Mouse (Mus musculus): ENCODE data around the gene Mcur1. TPM values are rescaled to one million over a fixed set of nuclear protein-coding genes. Genes with fewer than 3 reads are reported as not detected.

Gene Mcur1
- polyA plus RNA-seq, 1 experiment from 2014 or later = 8.4 TPM

DNA sequence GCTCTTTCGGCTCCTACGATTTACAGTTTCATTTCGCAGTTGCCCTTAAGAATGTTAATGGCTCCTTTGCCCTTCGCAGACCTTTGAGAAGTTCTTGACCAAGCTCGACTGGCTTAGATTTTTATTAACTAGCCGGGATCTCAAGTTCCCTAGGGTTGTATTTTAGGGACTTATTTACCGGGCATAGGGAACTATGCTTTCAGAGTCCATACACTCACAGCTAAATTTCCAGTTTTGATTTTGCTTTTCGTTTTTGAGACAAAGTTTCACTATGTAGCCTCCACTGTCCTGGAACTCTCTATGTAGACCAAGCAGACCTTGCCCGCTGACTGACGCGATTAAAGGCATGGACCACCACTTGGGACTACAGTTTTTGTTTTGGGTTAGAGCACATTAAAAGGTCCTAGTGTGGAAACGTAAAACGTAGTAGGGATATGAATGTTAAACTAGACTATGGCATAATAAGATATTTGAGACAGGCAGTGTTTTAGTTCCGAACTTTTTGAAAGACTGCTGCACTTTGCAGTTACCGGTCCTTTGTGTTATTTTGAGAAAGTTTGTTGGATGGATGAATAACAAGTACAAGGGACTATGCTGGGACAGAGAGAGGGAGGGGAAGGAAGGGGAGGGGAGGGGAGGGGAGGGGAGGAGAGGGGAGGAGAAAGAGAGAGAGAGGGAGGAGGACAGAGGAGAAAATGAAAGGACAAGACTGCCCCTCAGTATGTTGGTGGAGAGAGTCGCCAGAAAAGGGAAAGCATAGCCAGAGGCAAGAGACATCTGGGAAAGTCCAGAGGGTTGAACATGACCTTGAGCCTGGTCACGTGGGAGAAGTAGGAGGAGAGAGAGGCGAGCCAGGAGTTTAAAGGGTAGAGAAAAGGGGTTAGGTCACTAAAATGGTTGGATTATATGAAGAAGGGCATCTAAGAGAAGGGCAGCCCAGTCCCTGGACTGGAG, 744 bp upstream of the Mcur1 start:
- no peak for ATAC-seq (ENCODE audit: low FRiP score)
- H3K27me3 ChIP-seq = peaks cover 14% of the 10 kb centered on the region; the same call in 1 of the 2 replicates
- peak overlapping the region; percentile 75 for H3K4me3 ChIP-seq
- no peaks in the 10 kb centered on the region for H3K9me3 ChIP-seq
- peaks cover 24% of the 10 kb centered on the region for H3K4me1 ChIP-seq (replicated peaks)
- H3K36me3 ChIP-seq = no peaks in the 10 kb centered on the region
- peak overlapping the region; percentile 83 for H3K9ac ChIP-seq
- WGBS = 13% methylated on average over 18 of the region's 18 CpGs
- peak overlapping the region; percentile 91 for H3K4me2 ChIP-seq
- peak overlapping the region; percentile 86 for H3K27ac ChIP-seq

DNA sequence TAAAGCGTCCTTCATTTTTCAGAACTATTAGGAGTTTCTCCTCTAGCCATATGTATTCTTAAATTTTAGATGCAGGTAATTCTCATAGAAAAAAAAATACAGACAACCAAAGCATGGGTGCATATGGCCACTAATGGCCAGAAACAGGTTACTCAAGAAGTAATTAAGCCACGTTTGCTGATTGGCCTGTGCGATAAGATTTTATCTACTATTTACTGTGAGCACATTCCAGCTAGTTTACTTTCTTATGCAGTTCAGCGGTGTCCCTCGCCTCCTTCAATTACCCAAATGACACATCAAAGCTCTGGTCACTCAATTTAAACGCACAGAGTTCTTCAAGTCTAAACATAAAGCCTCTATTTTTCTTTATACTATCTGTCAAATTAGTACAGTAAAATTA, 1.0 kb downstream of the Mcur1 start:
- H3K4me3 ChIP-seq = peak overlapping the region; percentile 75
- no peaks in the 10 kb centered on the region for H3K9me3 ChIP-seq
- peak overlapping the region; percentile 91 for H3K4me2 ChIP-seq
- peaks cover 24% of the 10 kb centered on the region for H3K4me1 ChIP-seq (replicated peaks)
- WGBS = 39% methylated on average over 6 of the region's 6 CpGs
- H3K9ac ChIP-seq = peak overlapping the region; percentile 83; the same call in 1 of the 2 replicates
- H3K27ac ChIP-seq = no peak overlapping the region
- peaks cover 14% of the 10 kb centered on the region; the same call in 1 of the 2 replicates for H3K27me3 ChIP-seq
- no peak for ATAC-seq (ENCODE audit: low FRiP score)
- H3K36me3 ChIP-seq = peaks cover 6% of the 10 kb centered on the region

GRCm38 (mm10) chr13:43558357-43558756, 1.6 kb downstream of the Mcur1 start:
- 84% methylated on average over 6 of the region's 6 CpGs for whole genome bisulfite sequencing

DNA sequence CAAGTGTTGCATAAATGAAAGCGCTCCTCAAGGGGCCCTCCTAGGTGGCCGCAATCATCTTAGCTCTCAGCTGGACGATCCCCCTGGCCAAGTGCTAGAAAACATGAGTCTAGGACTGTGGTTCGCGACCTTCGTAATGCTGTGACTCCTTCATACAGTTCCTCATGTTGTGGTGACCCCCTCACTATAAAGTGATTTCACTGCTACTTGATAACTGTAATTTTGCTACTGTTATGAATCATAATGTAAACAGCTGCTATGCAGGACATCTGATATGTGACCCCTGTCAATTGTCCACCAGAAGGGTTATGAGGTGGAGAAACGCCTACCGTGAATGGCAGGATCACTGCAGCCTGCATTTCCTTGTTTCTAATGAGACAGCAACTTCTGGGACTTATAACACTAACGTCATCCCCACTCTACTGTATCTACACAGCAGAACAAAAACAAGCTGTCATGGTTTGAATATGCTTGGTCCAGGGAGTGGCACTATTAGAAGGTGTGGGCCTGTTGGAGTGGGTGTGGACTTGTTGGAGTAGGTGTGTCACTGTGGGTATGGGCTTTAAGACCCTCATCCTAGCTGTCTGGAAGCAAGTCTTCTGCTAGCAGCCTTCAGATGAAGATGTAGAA, 3.0 kb downstream of the Mcur1 start:
- no peak overlapping the region for H3K4me2 ChIP-seq
- no peaks in the 10 kb centered on the region for H3K9me3 ChIP-seq
- H3K4me1 ChIP-seq (replicated peaks) = peaks cover 24% of the 10 kb centered on the region
- ATAC-seq (ENCODE audit: low FRiP score) = no peak
- no peak overlapping the region for H3K4me3 ChIP-seq
- H3K9ac ChIP-seq = no peak overlapping the region
- 94% methylated on average over 9 of the region's 9 CpGs for WGBS
- H3K27me3 ChIP-seq = peaks cover 14% of the 10 kb centered on the region; the same call in 1 of the 2 replicates
- H3K27ac ChIP-seq = no peak overlapping the region
- H3K36me3 ChIP-seq = peaks cover 23% of the 10 kb centered on the region

More at GRCm38 (mm10) chr13:43558357-43558756, 1.6 kb downstream of the Mcur1 start:
- no peak for ATAC-seq (ENCODE audit: low FRiP score)
- Histone ChIP-seq H3K4me1 (replicated peaks) (peaks cover 24% of the 10 kb centered on the region), H3K27ac (no peak overlapping the region), H3K9me3 (no peaks in the 10 kb centered on the region), H3K4me3 (no peak overlapping the region), H3K36me3 (peaks cover 11% of the 10 kb centered on the region), H3K27me3 (peaks cover 14% of the 10 kb centered on the region; the same call in 1 of the 2 replicates), H3K9ac (no peak overlapping the region), H3K4me2 (peak overlapping the region; percentile 91)

DNA sequence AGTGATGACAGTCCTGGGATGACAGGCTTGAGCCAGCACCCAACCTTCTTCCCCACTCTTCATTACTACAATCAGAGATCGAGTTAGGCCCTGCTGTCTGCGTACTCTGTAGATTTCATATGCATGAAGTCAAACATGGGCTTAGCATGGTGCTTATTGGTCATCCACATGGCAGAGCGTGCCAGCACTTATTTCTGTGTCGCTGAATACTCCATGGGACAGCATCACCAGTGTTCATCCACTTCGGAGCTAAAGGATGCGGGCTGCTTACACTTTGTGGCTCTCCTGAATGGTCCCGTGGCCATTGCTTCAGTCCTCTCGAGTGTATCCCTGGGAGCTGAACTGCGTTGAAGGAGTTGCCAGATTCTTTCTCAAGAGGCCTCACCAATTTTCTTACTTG, 4.7 kb downstream of the Mcur1 start:
- no peaks in the 10 kb centered on the region for H3K9me3 ChIP-seq
- no peak overlapping the region for H3K4me2 ChIP-seq
- no peak for ATAC-seq (ENCODE audit: low FRiP score)
- H3K27me3 ChIP-seq = 0 out of 2 replicates have a peak, but pooled peaks cover 8% of the 10 kb centered on the region
- H3K4me3 ChIP-seq = no peak overlapping the region
- H3K27ac ChIP-seq = no peak overlapping the region
- 95% methylated on average over 9 of the region's 9 CpGs for WGBS
- H3K36me3 ChIP-seq = peaks cover 35% of the 10 kb centered on the region
- H3K9ac ChIP-seq = no peak overlapping the region
- peaks cover 20% of the 10 kb centered on the region for H3K4me1 ChIP-seq (replicated peaks)

DNA sequence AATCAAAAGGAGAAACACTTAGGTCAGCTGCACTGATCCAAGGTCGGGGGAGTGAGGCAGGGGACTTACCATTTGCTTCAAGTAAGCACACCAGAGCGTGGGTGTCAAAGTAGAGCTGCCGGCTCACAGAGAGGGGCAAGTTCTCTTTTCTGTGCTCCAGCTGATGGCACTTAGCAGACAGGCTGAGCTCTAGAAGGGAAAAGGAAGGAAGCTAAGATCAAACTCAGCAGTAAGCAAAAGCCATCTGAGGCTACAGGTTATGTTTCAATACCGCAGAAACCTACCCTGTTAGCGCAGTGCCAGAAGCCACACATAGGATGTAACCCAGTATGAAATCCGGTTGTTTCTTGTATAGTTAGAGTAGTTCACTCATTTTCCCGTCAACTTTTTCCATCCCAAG, 5.2 kb downstream of the Mcur1 start:
- Histone ChIP-seq H3K9ac (no peak overlapping the region), H3K27ac (no peak overlapping the region), H3K36me3 (peaks cover 40% of the 10 kb centered on the region), H3K4me3 (no peak overlapping the region), H3K9me3 (no peaks in the 10 kb centered on the region), H3K4me2 (no peak overlapping the region), H3K4me1 (replicated peaks) (peaks cover 20% of the 10 kb centered on the region), H3K27me3 (0 out of 2 replicates have a peak, but pooled peaks cover 8% of the 10 kb centered on the region)
- 93% methylated on average over 7 of the region's 7 CpGs for WGBS
- ATAC-seq (ENCODE audit: low FRiP score) = no peak

- H3K27ac ChIP-seq = no peak overlapping the region
- WGBS = 93% methylated on average over 8 of the region's 8 CpGs
- H3K36me3 ChIP-seq = peaks cover 58% of the 10 kb centered on the region
- H3K9me3 ChIP-seq = no peaks in the 10 kb centered on the region
- no peaks in the 10 kb centered on the region for H3K27me3 ChIP-seq
- no peak overlapping the region for H3K4me2 ChIP-seq
- H3K4me1 ChIP-seq (replicated peaks) = no peaks in the 10 kb centered on the region
- H3K4me3 ChIP-seq = no peak overlapping the region
- H3K9ac ChIP-seq = no peak overlapping the region
- ATAC-seq (ENCODE audit: low FRiP score) = no peak
These were observed 9.3 kb downstream of the Mcur1 start for GRCm38 (mm10) chr13:43550676-43551075.

DNA sequence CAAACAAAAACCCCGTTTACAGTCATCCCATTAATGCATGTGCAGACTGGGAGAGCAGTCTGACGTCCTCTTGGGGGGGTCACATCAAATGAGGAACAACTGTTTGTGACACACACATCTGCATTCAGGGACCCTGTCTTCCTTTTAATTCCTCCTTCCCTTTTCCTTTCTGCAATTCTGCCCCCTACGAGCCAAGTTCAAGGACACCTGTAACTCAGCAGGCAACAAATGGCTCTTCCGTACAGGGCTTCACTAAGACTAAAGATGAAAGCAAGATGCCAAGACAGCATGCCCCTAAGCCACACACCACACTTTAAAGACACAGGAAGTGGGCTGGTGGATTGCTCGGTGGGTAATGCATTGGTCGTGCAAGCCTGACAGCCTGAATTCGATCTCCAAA, 10.1 kb downstream of the Mcur1 start:
- no peak overlapping the region for H3K4me3 ChIP-seq
- peaks cover 59% of the 10 kb centered on the region for H3K36me3 ChIP-seq
- H3K27ac ChIP-seq = no peak overlapping the region
- H3K9ac ChIP-seq = no peak overlapping the region
- ATAC-seq (ENCODE audit: low FRiP score) = no peak
- H3K9me3 ChIP-seq = no peaks in the 10 kb centered on the region
- H3K4me2 ChIP-seq = no peak overlapping the region
- WGBS = 91% methylated on average over 7 of the region's 7 CpGs
- H3K4me1 ChIP-seq (replicated peaks) = no peaks in the 10 kb centered on the region
- no peaks in the 10 kb centered on the region for H3K27me3 ChIP-seq

GRCm38 (mm10) chr13:43549078-43549698, 10.8 kb downstream of the Mcur1 start:
- Histone ChIP-seq H3K4me1 (replicated peaks) (no peaks in the 10 kb centered on the region), H3K4me2 (no peak overlapping the region), H3K4me3 (no peak overlapping the region), H3K9me3 (no peaks in the 10 kb centered on the region), H3K9ac (no peak overlapping the region), H3K36me3 (peaks cover 59% of the 10 kb centered on the region), H3K27ac (no peak overlapping the region), H3K27me3 (no peaks in the 10 kb centered on the region)
- 89% methylated on average over 11 of the region's 11 CpGs for WGBS
- no peak for ATAC-seq (ENCODE audit: low FRiP score)

- Histone ChIP-seq H3K9ac (no peak overlapping the region), H3K4me2 (no peak overlapping the region), H3K27ac (no peak overlapping the region), H3K9me3 (no peaks in the 10 kb centered on the region), H3K4me3 (no peak overlapping the region), H3K27me3 (no peaks in the 10 kb centered on the region), H3K4me1 (replicated peaks) (no peaks in the 10 kb centered on the region), H3K36me3 (peaks cover 60% of the 10 kb centered on the region)
- 84% methylated on average over 5 of the region's 5 CpGs for WGBS
- no peak for ATAC-seq (ENCODE audit: low FRiP score)
These were observed 11.4 kb downstream of the Mcur1 start for GRCm38 (mm10) chr13:43548617-43549016.

DNA sequence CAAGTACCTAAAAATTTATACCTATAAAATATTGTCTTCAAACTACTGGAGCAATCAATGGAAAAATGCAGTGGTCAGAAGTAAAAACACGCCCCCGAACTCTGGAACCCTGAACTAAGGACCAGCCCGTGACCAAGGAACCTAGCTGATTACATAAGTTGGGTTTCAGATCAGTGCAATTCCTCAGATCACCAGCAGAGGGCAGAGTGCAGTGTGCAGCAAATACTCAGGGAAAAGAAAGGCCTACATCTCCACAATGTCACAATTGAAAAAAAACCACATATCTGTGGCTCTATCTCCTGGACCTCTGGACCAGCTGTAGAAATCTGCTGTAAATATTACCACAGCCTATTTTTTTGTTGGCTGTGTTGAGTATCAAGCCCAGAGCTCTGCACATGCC, 13.1 kb downstream of the Mcur1 start:
- WGBS = 50% methylated on average over 3 of the region's 3 CpGs

GRCm38 (mm10) chr13:43540205-43540815, 19.7 kb downstream of the Mcur1 start:
- Histone ChIP-seq H3K9me3 (no peaks in the 10 kb centered on the region), H3K4me1 (replicated peaks) (peaks cover 14% of the 10 kb centered on the region), H3K27ac (peak overlapping the region; percentile 35; the same call in 1 of the 2 replicates), H3K4me3 (no peak overlapping the region), H3K36me3 (peaks cover 12% of the 10 kb centered on the region), H3K9ac (no peak overlapping the region), H3K4me2 (no peak overlapping the region), H3K27me3 (no peaks in the 10 kb centered on the region)
- 84% methylated on average over 14 of the region's 14 CpGs for WGBS
- no peak for ATAC-seq (ENCODE audit: low FRiP score)

More for the DNA sequence above, 13.1 kb downstream of the Mcur1 start:
- Histone ChIP-seq H3K36me3 (peaks cover 45% of the 10 kb centered on the region), H3K4me2 (no peak overlapping the region), H3K9me3 (no peaks in the 10 kb centered on the region), H3K4me1 (replicated peaks) (no peaks in the 10 kb centered on the region), H3K4me3 (no peak overlapping the region), H3K9ac (no peak overlapping the region), H3K27me3 (no peaks in the 10 kb centered on the region), H3K27ac (no peak overlapping the region)
- no peak for ATAC-seq (ENCODE audit: low FRiP score)

All from hindbrain, embryonic 13.5 days (tissue).